Mouse (Mus musculus) hindbrain, embryonic 14.5 days (tissue): Measurements from ENCODE around the gene Tm9sf3. TPM values are rescaled to one million over a fixed set of nuclear protein-coding genes. Genes with fewer than 3 reads are reported as not detected.
A peak's percentile ranks its signal among the peaks of the same experiment; 100 is the strongest.

Experiments used
- ATAC-seq: fragments of 200-750 bp; cut with Nextera tagmentation; 2 replicates; pipeline ENCODE4 v1.8.0; 2017; ENCODE audit warnings: moderate number of reproducible peaks, mild to moderate bottlenecking, moderate TSS enrichment, moderate library complexity; ENCODE audit not compliant: low FRiP score
- DNase-seq: peaks from one replicate; pipeline ENCODE4 v3.0.0-alpha.2; 2015; ENCODE audit warnings: low spot score
- H3K27ac ChIP-seq: fragments of 300-500 bp; sonication (generic); 2 replicates; pipeline ENCODE4 v1.5.1; 2014; ENCODE audit warnings: mild to moderate bottlenecking, moderate library complexity
- H3K27me3 ChIP-seq: fragments of 300-500 bp; sonication (generic); 2 replicates; pipeline ENCODE4 v1.6.1; 2014; ENCODE audit warnings: mild to moderate bottlenecking, low read length, mixed read lengths; ENCODE audit not compliant: control insufficient read depth, insufficient read depth
- H3K36me3 ChIP-seq: fragments of 300-500 bp; sonication (generic); replicated peaks from 2 replicates; pipeline ENCODE4 v1.6.1; 2014; ENCODE audit not compliant: control insufficient read depth, insufficient read depth
- H3K4me1 ChIP-seq: fragments of 300-500 bp; sonication (generic); replicated peaks from 2 replicates; pipeline ENCODE4 v1.6.1; 2014; ENCODE audit warnings: antibody characterized with exemption, low read length, mixed read lengths; ENCODE audit not compliant: control insufficient read depth, insufficient read depth
- H3K4me2 ChIP-seq: fragments of 300-500 bp; sonication (generic); replicated peaks from 2 replicates; pipeline ENCODE4 v1.6.1; 2014; ENCODE audit warnings: mild to moderate bottlenecking, moderate library complexity
- H3K4me3 ChIP-seq: fragments of 300-500 bp; sonication (generic); replicated peaks from 2 replicates; pipeline ENCODE4 v1.5.1; 2014; ENCODE audit warnings: mild to moderate bottlenecking, low read length
- H3K9ac ChIP-seq: fragments of 300-500 bp; sonication (generic); 2 replicates; pipeline ENCODE4 v1.6.1; 2014
- H3K9me3 ChIP-seq: fragments of 300-500 bp; sonication (generic); 2 replicates; pipeline ENCODE4 v1.6.1; 2016; ENCODE audit warnings: low read length; ENCODE audit not compliant: control insufficient read depth
- WGBS: fragments of 180-500 bp; shearing (Covaris S2); extraction: QIAGEN DNeasy Blood & Tissue Kit; methylation state at CpG from one replicate; pipeline ENCODE4 v1.1.7; 2014; 5-methylcytosine and 5-hydroxymethylcytosine counted together
- polyA plus RNA-seq: library from polyadenylated mRNA; unstranded; fragments of >200 nt; fragmentation: Nextera tagmentation; extraction: Ambion mirVana; gene quantifications from 2 replicates; pipeline ENCODE4 v1.2.1, GENCODE M21; 2014

The Tm9sf3 gene
- polyA plus RNA-seq, 1 experiment from 2014 or later, result 111 TPM

- no peak overlapping the region for H3K27ac ChIP-seq
- H3K4me1 ChIP-seq, result 0 out of 2 replicates have a peak, but pooled peaks cover 3% of the 10 kb centered on the region
- DNase-seq (no peak), ATAC-seq (no peak)
- no peak overlapping the region for H3K4me3 ChIP-seq
- no peak overlapping the region for H3K4me2 ChIP-seq
- no peaks in the 10 kb centered on the region for H3K27me3 ChIP-seq
- H3K9ac ChIP-seq, result no peak overlapping the region
- no peaks in the 10 kb centered on the region for H3K36me3 ChIP-seq
- H3K9me3 ChIP-seq, result no peaks in the 10 kb centered on the region
- WGBS, result 88% methylated on average over 12 of the region's 12 CpGs
Measured at GRCm38 (mm10) chr19:41197606-41198005, 66.2 kb downstream of the Tm9sf3 start.

- Histone ChIP-seq H3K9me3 (no peaks in the 10 kb centered on the region), H3K9ac (no peak overlapping the region), H3K4me3 (no peak overlapping the region), H3K27me3 (no peaks in the 10 kb centered on the region), H3K36me3 (no peaks in the 10 kb centered on the region), H3K4me2 (no peak overlapping the region), H3K4me1 (peaks cover 15% of the 10 kb centered on the region), H3K27ac (no peak overlapping the region)
- DNase-seq (no peak), ATAC-seq (no peak)
- WGBS, result 94% methylated on average over 1 of the region's 1 CpGs
Measured at GRCm38 (mm10) chr19:41193379-41193778, 70.4 kb downstream of the Tm9sf3 start.

DNA sequence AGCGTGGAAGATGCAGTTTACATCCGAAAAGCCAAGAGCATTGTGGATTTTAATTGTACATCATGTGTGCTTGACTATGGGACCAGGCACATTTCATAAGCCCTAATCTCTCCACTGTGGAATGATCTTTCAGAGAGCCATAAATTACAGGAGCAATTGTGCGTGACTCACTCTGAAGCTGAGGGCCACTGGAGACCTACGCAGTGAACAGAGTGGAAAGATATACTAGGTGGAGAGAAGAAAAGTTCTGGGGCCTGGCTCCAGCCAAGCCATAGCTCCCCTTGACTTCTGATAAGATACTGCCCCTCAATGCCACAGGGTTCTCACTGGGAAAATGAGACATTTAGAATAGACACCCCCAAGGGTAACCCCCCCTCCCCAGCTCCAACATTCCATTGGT, 70.8 kb downstream of the Tm9sf3 start:
- Histone ChIP-seq H3K9ac (no peak overlapping the region), H3K9me3 (no peaks in the 10 kb centered on the region), H3K27me3 (no peaks in the 10 kb centered on the region), H3K4me1 (peaks cover 15% of the 10 kb centered on the region), H3K36me3 (no peaks in the 10 kb centered on the region), H3K4me3 (no peak overlapping the region), H3K4me2 (no peak overlapping the region), H3K27ac (no peak overlapping the region)
- ATAC-seq, result no peak
- DNase-seq, result no peak
- WGBS, result 79% methylated on average over 4 of the region's 4 CpGs

DNA sequence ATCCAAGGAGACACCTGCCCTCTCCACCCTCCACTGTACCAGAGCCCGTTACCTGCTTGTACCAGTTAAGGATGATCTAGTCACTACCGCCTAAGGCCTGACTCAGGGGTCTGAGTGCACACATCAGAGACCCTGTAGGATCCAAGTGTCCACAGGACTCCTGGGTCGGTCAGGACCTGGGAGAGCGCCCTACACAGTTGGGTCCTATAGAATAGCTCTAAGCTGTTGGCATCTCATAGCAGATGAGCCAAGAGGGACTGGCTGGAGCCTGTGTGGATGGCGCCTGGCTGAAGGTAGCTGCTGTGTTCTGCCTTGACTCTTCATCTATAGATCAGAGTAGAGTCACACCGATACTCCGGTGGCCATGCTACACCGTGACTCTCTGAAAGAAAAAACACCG, 72.1 kb downstream of the Tm9sf3 start:
- no peak overlapping the region for H3K4me2 ChIP-seq
- H3K4me1 ChIP-seq, result peaks cover 15% of the 10 kb centered on the region
- no peak overlapping the region for H3K9ac ChIP-seq
- ATAC-seq (peak; percentile 21; the same call in 1 of the 2 replicates), DNase-seq (no peak)
- no peaks in the 10 kb centered on the region for H3K27me3 ChIP-seq
- H3K27ac ChIP-seq, result no peak overlapping the region
- WGBS, result 83% methylated on average over 9 of the region's 9 CpGs
- no peaks in the 10 kb centered on the region for H3K36me3 ChIP-seq
- no peak overlapping the region for H3K4me3 ChIP-seq
- H3K9me3 ChIP-seq, result no peaks in the 10 kb centered on the region

DNA sequence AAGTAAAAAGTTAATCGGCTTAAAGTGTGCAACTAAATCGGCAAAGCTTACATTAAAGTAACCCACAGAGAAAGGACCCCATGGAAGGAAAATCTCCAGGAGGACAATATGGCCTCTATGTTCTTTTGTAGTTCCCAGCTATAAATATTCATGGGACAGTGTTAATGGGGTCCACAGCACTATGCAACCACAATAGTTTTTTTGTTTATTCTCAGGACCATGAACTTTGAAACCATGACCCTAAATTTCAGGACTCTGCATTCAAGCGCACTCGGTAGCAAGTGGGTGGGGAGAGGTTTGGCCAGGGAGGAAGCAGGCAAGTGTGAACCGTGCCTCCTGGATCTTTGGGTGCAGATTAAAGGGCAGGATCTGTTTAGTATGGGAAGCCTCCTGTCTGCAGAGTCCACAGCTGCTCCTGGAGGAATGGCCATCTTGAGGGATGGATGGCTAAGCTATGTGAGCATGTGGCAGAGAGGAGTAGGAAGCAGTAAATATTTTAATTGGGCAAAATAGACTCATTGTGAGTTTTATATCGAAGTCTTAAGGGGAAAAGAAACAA, 72.8 kb downstream of the Tm9sf3 start:
- DNase-seq (no peak), ATAC-seq (no peak; the same call in 1 of the 2 replicates)
- no peak overlapping the region for H3K4me3 ChIP-seq
- no peak overlapping the region for H3K4me2 ChIP-seq
- H3K4me1 ChIP-seq, result peaks cover 15% of the 10 kb centered on the region
- H3K9me3 ChIP-seq, result no peaks in the 10 kb centered on the region
- H3K36me3 ChIP-seq, result no peaks in the 10 kb centered on the region
- no peaks in the 10 kb centered on the region for H3K27me3 ChIP-seq
- no peak overlapping the region for H3K9ac ChIP-seq
- 27% methylated on average over 6 of the region's 6 CpGs for WGBS
- no peak overlapping the region for H3K27ac ChIP-seq

DNA sequence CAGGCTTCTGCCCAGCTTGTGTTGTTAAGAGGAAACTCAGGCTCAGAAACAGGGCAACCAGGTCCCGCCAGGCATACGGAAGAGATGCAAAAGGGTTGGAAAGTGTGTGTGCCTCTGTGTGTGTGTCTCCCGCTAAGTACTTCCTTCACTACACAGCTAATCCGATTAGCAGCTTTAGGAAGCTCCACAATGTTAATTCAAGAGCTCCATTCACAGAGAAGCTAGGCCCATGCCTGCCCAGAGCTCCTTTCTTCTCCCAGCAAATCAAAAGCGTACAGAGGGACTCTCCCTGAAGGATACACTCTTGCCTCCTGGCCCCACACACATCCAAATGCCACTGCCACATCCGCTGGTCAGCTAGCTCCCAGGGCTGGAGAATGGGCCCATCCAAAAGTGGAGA, 86.5 kb downstream of the Tm9sf3 start:
- H3K9ac ChIP-seq, result no peak overlapping the region
- no peak overlapping the region for H3K27ac ChIP-seq
- H3K4me2 ChIP-seq, result no peak overlapping the region
- no peaks in the 10 kb centered on the region for H3K36me3 ChIP-seq
- no peaks in the 10 kb centered on the region for H3K4me1 ChIP-seq
- no peaks in the 10 kb centered on the region for H3K9me3 ChIP-seq
- H3K27me3 ChIP-seq, result no peaks in the 10 kb centered on the region
- WGBS, result 40% methylated on average over 6 of the region's 6 CpGs
- ATAC-seq, result no peak
- no peak for DNase-seq
- no peak overlapping the region for H3K4me3 ChIP-seq

- ATAC-seq, result no peak
- Histone ChIP-seq H3K4me3 (no peak overlapping the region), H3K36me3 (no peaks in the 10 kb centered on the region), H3K9ac (no peak overlapping the region), H3K4me2 (no peak overlapping the region), H3K27me3 (no peaks in the 10 kb centered on the region), H3K27ac (no peak overlapping the region), H3K4me1 (no peaks in the 10 kb centered on the region), H3K9me3 (no peaks in the 10 kb centered on the region)
- no peak for DNase-seq
- WGBS, result 66% methylated on average over 2 of the region's 2 CpGs
Measured at GRCm38 (mm10) chr19:41176881-41177280, 86.9 kb downstream of the Tm9sf3 start.

GRCm38 (mm10) chr19:41165914-41166235, 97.9 kb downstream of the Tm9sf3 start:
- Histone ChIP-seq H3K27ac (no peak overlapping the region), H3K4me1 (peaks cover 17% of the 10 kb centered on the region), H3K4me2 (no peak overlapping the region), H3K36me3 (no peaks in the 10 kb centered on the region), H3K27me3 (0 out of 2 replicates have a peak, but pooled peaks cover 3% of the 10 kb centered on the region), H3K9me3 (no peaks in the 10 kb centered on the region), H3K9ac (no peak overlapping the region), H3K4me3 (no peak overlapping the region)
- ATAC-seq, result peak; percentile 48; the same call in 1 of the 2 replicates
- no peak for DNase-seq
- 61% methylated on average over 5 of the region's 5 CpGs for WGBS

- Histone ChIP-seq H3K27ac (no peak overlapping the region), H3K27me3 (0 out of 2 replicates have a peak, but pooled peaks cover 3% of the 10 kb centered on the region), H3K4me2 (no peak overlapping the region), H3K9ac (no peak overlapping the region), H3K36me3 (no peaks in the 10 kb centered on the region), H3K4me3 (no peak overlapping the region), H3K9me3 (no peaks in the 10 kb centered on the region), H3K4me1 (peaks cover 17% of the 10 kb centered on the region)
- ATAC-seq, result no peak; the same call in 1 of the 2 replicates
- no peak for DNase-seq
- 50% methylated on average over 14 of the region's 14 CpGs for WGBS
Measured at GRCm38 (mm10) chr19:41165144-41165913, 98.5 kb downstream of the Tm9sf3 start.
